Mouse (Mus musculus): ENCODE data around the gene Rnasek. TPM values are rescaled to one million over a fixed set of nuclear protein-coding genes. Genes with fewer than 3 reads are reported as not detected.
A peak's percentile ranks its signal among the peaks of the same experiment; 100 is the strongest.

The Rnasek gene
- polyA plus RNA-seq, 1 experiment, result 485 TPM

GRCm38 (mm10) chr11:70237457-70238167 lies 2.0 kb downstream of the Rnasek start, which contains the start of gene 0610010K14Rik:
TSS of gene 0610010K14Rik (minus strand) at chr11:70237914.
- peak within 1 kb of the TSS; percentile 95 for H3K27ac ChIP-seq (ENCODE audit: insufficient read depth, low read depth, low read length)
- no peaks in the 10 kb centered on the region; the same call in 1 of the 2 replicates for H3K36me3 ChIP-seq (ENCODE audit: control insufficient read depth, insufficient read depth, low read length)
- no peaks in the 10 kb centered on the region for H3K27me3 ChIP-seq (replicated peaks; ENCODE audit: control insufficient read depth, insufficient read depth, low read length)
- TF ChIP-seq CTCF (conservative IDR thresholded peaks at IDR 0.05; ENCODE audit: insufficient read depth, insufficient read length, low read depth, low read length), result peak; percentile 60; the same call in 1 of the 2 replicates
- TF ChIP-seq POLR2A (IDR thresholded peaks at IDR 0.05; ENCODE audit: low read depth, low read length), result peak; percentile 89
- under 1% methylated on average over 70 of the region's 70 CpGs for WGBS
- peak within 1 kb of the TSS; percentile 96 for H3K4me3 ChIP-seq (ENCODE audit: insufficient read depth, low read depth, low read length)
- peaks cover 19% of the 10 kb centered on the region for H3K4me1 ChIP-seq (ENCODE audit: control insufficient read depth, insufficient read depth, low read length)
- peak; percentile 98 for DNase-seq

GRCm38 (mm10) chr11:70236717-70237116 lies 2.9 kb downstream of the Rnasek start:
- peak overlapping the region; percentile 35; the same call in 1 of the 2 replicates for H3K27ac ChIP-seq (ENCODE audit: insufficient read depth, low read depth, low read length)
- no peak for DNase-seq
- TF ChIP-seq POLR2A (IDR thresholded peaks at IDR 0.05; ENCODE audit: low read depth, low read length) (no peak), CTCF (conservative IDR thresholded peaks at IDR 0.05; ENCODE audit: insufficient read depth, insufficient read length, low read depth, low read length) (no peak)
- peak overlapping the region; percentile 25; the same call in 1 of the 2 replicates for H3K4me3 ChIP-seq (ENCODE audit: insufficient read depth, low read depth, low read length)
- no peaks in the 10 kb centered on the region for H3K27me3 ChIP-seq (replicated peaks; ENCODE audit: control insufficient read depth, insufficient read depth, low read length)
- 57% methylated on average over 7 of the region's 7 CpGs for WGBS
- H3K36me3 ChIP-seq (ENCODE audit: control insufficient read depth, insufficient read depth, low read length), result no peaks in the 10 kb centered on the region; the same call in 1 of the 2 replicates
- H3K4me1 ChIP-seq (ENCODE audit: control insufficient read depth, insufficient read depth, low read length), result peaks cover 19% of the 10 kb centered on the region

GRCm38 (mm10) chr11:70235254-70235900 lies 4.3 kb downstream of the Rnasek start:
- peak overlapping the region; percentile 52 for H3K27ac ChIP-seq (ENCODE audit: insufficient read depth, low read depth, low read length)
- no peaks in the 10 kb centered on the region; the same call in 1 of the 2 replicates for H3K36me3 ChIP-seq (ENCODE audit: control insufficient read depth, insufficient read depth, low read length)
- H3K4me3 ChIP-seq (ENCODE audit: insufficient read depth, low read depth, low read length), result no peak overlapping the region
- peaks cover 16% of the 10 kb centered on the region for H3K4me1 ChIP-seq (ENCODE audit: control insufficient read depth, insufficient read depth, low read length)
- 61% methylated on average over 12 of the region's 12 CpGs for WGBS
- H3K27me3 ChIP-seq (replicated peaks; ENCODE audit: control insufficient read depth, insufficient read depth, low read length), result no peaks in the 10 kb centered on the region
- peak; percentile 84 for DNase-seq
- TF ChIP-seq POLR2A (IDR thresholded peaks at IDR 0.05; ENCODE audit: low read depth, low read length) (no peak), CTCF (conservative IDR thresholded peaks at IDR 0.05; ENCODE audit: insufficient read depth, insufficient read length, low read depth, low read length) (no peak)

- Histone ChIP-seq H3K4me1 (ENCODE audit: control insufficient read depth, insufficient read depth, low read length) (peaks cover 16% of the 10 kb centered on the region), H3K27me3 (replicated peaks; ENCODE audit: control insufficient read depth, insufficient read depth, low read length) (no peaks in the 10 kb centered on the region), H3K4me3 (ENCODE audit: insufficient read depth, low read depth, low read length) (no peak overlapping the region), H3K27ac (ENCODE audit: insufficient read depth, low read depth, low read length) (peak overlapping the region; percentile 13), H3K36me3 (ENCODE audit: control insufficient read depth, insufficient read depth, low read length) (no peaks in the 10 kb centered on the region; the same call in 1 of the 2 replicates)
- DNase-seq, result no peak
- TF ChIP-seq CTCF (conservative IDR thresholded peaks at IDR 0.05; ENCODE audit: insufficient read depth, insufficient read length, low read depth, low read length) (no peak), POLR2A (IDR thresholded peaks at IDR 0.05; ENCODE audit: low read depth, low read length) (no peak)
- 89% methylated on average over 8 of the region's 8 CpGs for WGBS
Measured at GRCm38 (mm10) chr11:70234497-70234896, 5.1 kb downstream of the Rnasek start.

- peak; percentile 20 for DNase-seq
Measured at GRCm38 (mm10) chr11:70234037-70234436, 5.6 kb downstream of the Rnasek start.

GRCm38 (mm10) chr11:70233016-70233415 lies 6.6 kb downstream of the Rnasek start:
- H3K27ac ChIP-seq (ENCODE audit: insufficient read depth, low read depth, low read length), result peak overlapping the region; percentile 81
- H3K4me3 ChIP-seq (ENCODE audit: insufficient read depth, low read depth, low read length), result peak overlapping the region; percentile 68
- no peaks in the 10 kb centered on the region; the same call in 1 of the 2 replicates for H3K36me3 ChIP-seq (ENCODE audit: control insufficient read depth, insufficient read depth, low read length)
- peaks cover 16% of the 10 kb centered on the region for H3K4me1 ChIP-seq (ENCODE audit: control insufficient read depth, insufficient read depth, low read length)
- no peaks in the 10 kb centered on the region for H3K27me3 ChIP-seq (replicated peaks; ENCODE audit: control insufficient read depth, insufficient read depth, low read length)
- DNase-seq, result no peak
- WGBS, result 35% methylated on average over 8 of the region's 8 CpGs
- TF ChIP-seq CTCF (conservative IDR thresholded peaks at IDR 0.05; ENCODE audit: insufficient read depth, insufficient read length, low read depth, low read length) (no peak), POLR2A (IDR thresholded peaks at IDR 0.05; ENCODE audit: low read depth, low read length) (no peak)

More at GRCm38 (mm10) chr11:70234037-70234436, 5.6 kb downstream of the Rnasek start:
- TF ChIP-seq POLR2A (IDR thresholded peaks at IDR 0.05; ENCODE audit: low read depth, low read length), result no peak
- no peak for TF ChIP-seq CTCF (conservative IDR thresholded peaks at IDR 0.05; ENCODE audit: insufficient read depth, insufficient read length, low read depth, low read length)
- Histone ChIP-seq H3K27ac (ENCODE audit: insufficient read depth, low read depth, low read length) (peak overlapping the region; percentile 13; the same call in 1 of the 2 replicates), H3K4me1 (ENCODE audit: control insufficient read depth, insufficient read depth, low read length) (peaks cover 16% of the 10 kb centered on the region), H3K27me3 (replicated peaks; ENCODE audit: control insufficient read depth, insufficient read depth, low read length) (no peaks in the 10 kb centered on the region), H3K36me3 (ENCODE audit: control insufficient read depth, insufficient read depth, low read length) (no peaks in the 10 kb centered on the region; the same call in 1 of the 2 replicates), H3K4me3 (ENCODE audit: insufficient read depth, low read depth, low read length) (peak overlapping the region; percentile 1; the same call in 1 of the 2 replicates)
- 68% methylated on average over 5 of the region's 5 CpGs for WGBS

- peak; percentile 57 for DNase-seq
- Histone ChIP-seq H3K4me1 (ENCODE audit: control insufficient read depth, insufficient read depth, low read length) (peaks cover 16% of the 10 kb centered on the region), H3K27me3 (replicated peaks; ENCODE audit: control insufficient read depth, insufficient read depth, low read length) (no peaks in the 10 kb centered on the region), H3K36me3 (ENCODE audit: control insufficient read depth, insufficient read depth, low read length) (no peaks in the 10 kb centered on the region), H3K27ac (ENCODE audit: insufficient read depth, low read depth, low read length) (peak overlapping the region; percentile 81), H3K4me3 (ENCODE audit: insufficient read depth, low read depth, low read length) (peak overlapping the region; percentile 68)
- 13% methylated on average over 10 of the region's 10 CpGs for WGBS
- TF ChIP-seq CTCF (conservative IDR thresholded peaks at IDR 0.05; ENCODE audit: insufficient read depth, insufficient read length, low read depth, low read length) (no peak), POLR2A (IDR thresholded peaks at IDR 0.05; ENCODE audit: low read depth, low read length) (no peak)
Measured at GRCm38 (mm10) chr11:70232546-70232945, 7.1 kb downstream of the Rnasek start.
